Mouse (Mus musculus) CH12.LX (cell line): Measurements from ENCODE around the gene Dlgap1. TPM values are rescaled to one million over a fixed set of nuclear protein-coding genes. Genes with fewer than 3 reads are reported as not detected.
A peak's percentile ranks its signal among the peaks of the same experiment; 100 is the strongest.

Experiments used
- DNase-seq: peaks from one replicate; pipeline ENCODE4 v3.0.0-alpha.2; 2013; ENCODE audit errors: extremely low read depth
- H3K27ac ChIP-seq: 2 replicates; pipeline ENCODE4 v1.5.1; 2012; ENCODE audit warnings: low read depth, mild to moderate bottlenecking, control low read depth, moderate library complexity; ENCODE audit not compliant: insufficient read depth
- H3K27me3 ChIP-seq: replicated peaks from 2 replicates; pipeline ENCODE3; 2012; ENCODE audit warnings: inconsistent platforms
- H3K36me3 ChIP-seq, 2 experiments: replicated peaks in 1 of 2; 2 replicates each; pipeline versions ENCODE3 to v1.6.1; 2012; ENCODE audit warnings: inconsistent platforms in 1 of 2, low read length in 1 of 2, mild to moderate bottlenecking in 1 of 2, mixed read lengths in 1 of 2, moderate library complexity in 1 of 2; ENCODE audit not compliant: control insufficient read depth in 1 of 2, insufficient read depth in 1 of 2
- H3K4me1 ChIP-seq, 2 experiments: 2 replicates each; pipeline ENCODE4 v1.6.1; 2012; ENCODE audit warnings: inconsistent platforms in 1 of 2, moderate library complexity in 1 of 2; ENCODE audit not compliant: insufficient read depth in 2 of 2, control insufficient read depth in 1 of 2
- H3K4me2 ChIP-seq: 2 replicates; pipeline ENCODE4 v1.6.1; 2012; ENCODE audit warnings: low read depth, mild to moderate bottlenecking, control low read depth; ENCODE audit not compliant: poor library complexity, insufficient read depth, severe bottlenecking
- H3K4me3 ChIP-seq, 3 experiments: fragments of 150-350 bp in 1 of 3; sonication (generic) in 1 of 3; replicated peaks in 1 of 3; 2 replicates each; pipeline versions ENCODE3 to v1.5.1; 2011 to 2012; ENCODE audit warnings: low read depth in 2 of 3, low read length in 2 of 3, mild to moderate bottlenecking in 2 of 3, moderate library complexity in 2 of 3, control low read depth in 1 of 3, improper control_type of control experiment in 1 of 3, inconsistent platforms in 1 of 3, mixed read lengths in 1 of 3; ENCODE audit not compliant: poor library complexity in 1 of 3
- H3K79me2 ChIP-seq: replicated peaks from 2 replicates; pipeline ENCODE4 v1.6.1; 2012; ENCODE audit warnings: mild to moderate bottlenecking, moderate library complexity; ENCODE audit not compliant: control insufficient read depth, poor library complexity, insufficient read depth, severe bottlenecking; ENCODE audit errors: extremely low read depth
- H3K9ac ChIP-seq: 2 replicates; pipeline ENCODE4 v1.6.1; 2012; ENCODE audit warnings: low read depth, mild to moderate bottlenecking, control low read depth, moderate library complexity; ENCODE audit not compliant: insufficient read depth
- H3K9me3 ChIP-seq: replicated peaks from 2 replicates; pipeline ENCODE3; 2012; ENCODE audit warnings: low read length, inconsistent platforms, mixed read lengths
- CTCF ChIP-seq, 2 experiments: IDR thresholded peaks in 1 of 2; conservative IDR thresholded peaks in 1 of 2; 2 replicates each; pipeline ENCODE4 v1.5.1; 2011 to 2012; ENCODE audit warnings: low read depth in 2 of 2, low read length in 2 of 2, improper control_type of control experiment in 1 of 2, inconsistent platforms in 1 of 2, mild to moderate bottlenecking in 1 of 2, moderate library complexity in 1 of 2
- E2F4 ChIP-seq: IDR thresholded peaks from 2 replicates; pipeline ENCODE4 v1.6.1; 2011; ENCODE audit warnings: low read depth, low read length, improper control_type of control experiment; ENCODE audit not compliant: insufficient replicate concordance
- EP300 ChIP-seq: IDR thresholded peaks from 2 replicates; pipeline ENCODE4 v1.6.1; 2011; ENCODE audit warnings: low read length, improper control_type of control experiment
- MAX ChIP-seq: IDR thresholded peaks from 2 replicates; pipeline ENCODE4 v1.6.1; 2011; ENCODE audit warnings: low read length, improper control_type of control experiment
- MAZ ChIP-seq: IDR thresholded peaks from 2 replicates; pipeline ENCODE4 v1.6.1; 2012; ENCODE audit warnings: low read depth, mild to moderate bottlenecking, inconsistent platforms, low read length, improper control_type of control experiment, moderate library complexity
- MEF2A ChIP-seq: IDR thresholded peaks from 2 replicates; pipeline ENCODE4 v1.6.1; 2014; ENCODE audit warnings: low read depth, mild to moderate bottlenecking, inconsistent platforms, low read length, improper control_type of control experiment, borderline replicate concordance
- NELFE ChIP-seq: IDR thresholded peaks from 2 replicates; pipeline ENCODE4 v1.6.1; 2011; ENCODE audit warnings: low read depth, low read length, improper control_type of control experiment
- PAX5 ChIP-seq: IDR thresholded peaks from 2 replicates; pipeline ENCODE4 v1.6.1; 2012; ENCODE audit warnings: low read length, inconsistent platforms, mixed read lengths
- POLR2A ChIP-seq: IDR thresholded peaks from 2 replicates; pipeline ENCODE4 v1.6.1; 2011; ENCODE audit warnings: low read depth, mild to moderate bottlenecking, improper control_type of control experiment, low read length
- SMC3 ChIP-seq: IDR thresholded peaks from 2 replicates; pipeline ENCODE4 v1.6.1; 2011; ENCODE audit warnings: low read depth, low read length, improper control_type of control experiment
- TBP ChIP-seq: conservative IDR thresholded peaks from 2 replicates; pipeline ENCODE4 v1.6.1; 2011; ENCODE audit warnings: low read depth, low read length, improper control_type of control experiment
- TCF12 ChIP-seq: IDR thresholded peaks from 2 replicates; pipeline ENCODE4 v1.6.1; 2014; ENCODE audit warnings: low read depth, mild to moderate bottlenecking, inconsistent platforms, low read length, improper control_type of control experiment
- UBTF ChIP-seq: IDR thresholded peaks from 2 replicates; pipeline ENCODE4 v1.6.1; 2012; ENCODE audit warnings: low read depth, mild to moderate bottlenecking, inconsistent platforms, low read length, improper control_type of control experiment, moderate library complexity
- USF2 ChIP-seq: conservative IDR thresholded peaks from 2 replicates; pipeline ENCODE4 v1.6.1; 2011; ENCODE audit warnings: low read depth, low read length, improper control_type of control experiment
- ZKSCAN1 ChIP-seq: IDR thresholded peaks from 2 replicates; pipeline ENCODE4 v1.6.1; 2012; ENCODE audit warnings: low read depth, inconsistent platforms, low read length, improper control_type of control experiment, borderline replicate concordance
- ZMIZ1 ChIP-seq: IDR thresholded peaks from 2 replicates; pipeline ENCODE4 v1.6.1; 2012; ENCODE audit warnings: low read depth, mild to moderate bottlenecking, inconsistent platforms, low read length, improper control_type of control experiment
- ZNF384 ChIP-seq: IDR thresholded peaks from 2 replicates; pipeline ENCODE4 v1.6.1; 2012; ENCODE audit warnings: low read depth, low read length, improper control_type of control experiment, inconsistent platforms
- dilution Hi-C: fragments of 300-500 bp; cut with MboI; formaldehyde crosslinking; loops from 2 replicates; pipeline ENCODE4 v1.14.3; 2020; ENCODE audit warnings: low sequenced_read_pairs; ENCODE audit not compliant: extremely low pct_unique_long_range_greater_than_20kb, extremely low pct_ligation_motif_present
- in situ Hi-C: fragments of 300-500 bp; cut with MboI; formaldehyde crosslinking; loops from 3 replicates; pipeline ENCODE4 v1.14.3; 2019; ENCODE audit warnings: low sequenced_read_pairs, low pct_ligation_motif_present, low pct_unique_long_range_greater_than_20kb, mixed read lengths
- polyA plus RNA-seq: library from polyadenylated mRNA; unstranded; fragments of >175 nt; gene quantifications from 2 replicates; pipeline ENCODE4 v1.2.1, GENCODE M21; 2012; ENCODE audit warnings: low read depth; ENCODE audit not compliant: insufficient read length
- total RNA-seq, 2 experiments: library from RNA; depleted of rRNA; stranded (reverse); fragments of 300-350 nt in 1 of 2; fragments of >200 nt in 1 of 2; gene quantifications; 2 replicates each; pipeline ENCODE4 v1.2.3; 2012 to 2014

The Dlgap1 gene
- total and polyA plus RNA-seq, 3 experiments: 0.51 to 2.7 (median 1.2) TPM

DNA sequence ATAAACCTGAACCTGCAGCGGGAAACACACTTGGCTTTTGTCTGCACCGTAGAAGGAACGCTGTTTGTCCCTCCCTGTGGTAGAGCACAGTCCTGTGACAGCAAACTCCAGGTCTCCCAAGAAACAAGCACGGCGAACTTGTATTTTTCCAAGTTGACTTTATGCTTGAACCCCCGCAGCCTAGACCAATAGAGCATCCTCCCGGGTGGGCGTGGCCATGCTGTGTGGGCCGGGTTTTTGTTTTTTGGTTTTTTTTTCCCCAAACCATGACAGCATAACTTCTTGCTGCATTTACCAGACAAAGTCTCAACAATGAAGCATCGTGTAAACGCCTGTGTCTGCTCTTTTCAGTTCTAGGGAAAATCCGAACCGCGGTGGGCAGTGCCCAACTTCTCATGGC is 840.0 kb downstream of the Dlgap1 start:
- H3K9ac ChIP-seq: peak overlapping the region; percentile 29
- TF ChIP-seq MAZ (no peak), TBP (0 out of 2 replicates have a peak, but pooled peaks have one; percentile 46), ZKSCAN1 (no peak), CTCF (conservative IDR thresholded peaks at IDR 0.05 in 1 of 2, IDR thresholded peaks at IDR 0.05 in 1 of 2; ENCODE audit: low read depth in 2 of 2, low read length in 2 of 2) (no peak), USF2 (no peak), MAX (no peak), EP300 (no peak), SMC3 (no peak), ZNF384 (peak; percentile 81), POLR2A (peak; percentile 26; the same call in 1 of the 2 replicates), NELFE (no peak), MEF2A (no peak), PAX5 (no peak)
- no peaks in the 10 kb centered on the region for H3K79me2 ChIP-seq
- no peaks in the 10 kb centered on the region for H3K36me3 ChIP-seq
- H3K27me3 ChIP-seq: no peaks in the 10 kb centered on the region
- H3K27ac ChIP-seq: peak overlapping the region; percentile 79
- peak overlapping the region; percentile 83 for H3K4me2 ChIP-seq
- no peaks in the 10 kb centered on the region for H3K9me3 ChIP-seq
- DNase-seq: peak; percentile 71
- peaks cover 10 to 36% of the 10 kb centered on the region in 2 experiments for H3K4me1 ChIP-seq
- in situ Hi-C loops (no loop called here), dilution Hi-C loops (no loop called here)
- H3K4me3 ChIP-seq: peak overlapping the region; percentile 38 to 49 (median 44)

DNA sequence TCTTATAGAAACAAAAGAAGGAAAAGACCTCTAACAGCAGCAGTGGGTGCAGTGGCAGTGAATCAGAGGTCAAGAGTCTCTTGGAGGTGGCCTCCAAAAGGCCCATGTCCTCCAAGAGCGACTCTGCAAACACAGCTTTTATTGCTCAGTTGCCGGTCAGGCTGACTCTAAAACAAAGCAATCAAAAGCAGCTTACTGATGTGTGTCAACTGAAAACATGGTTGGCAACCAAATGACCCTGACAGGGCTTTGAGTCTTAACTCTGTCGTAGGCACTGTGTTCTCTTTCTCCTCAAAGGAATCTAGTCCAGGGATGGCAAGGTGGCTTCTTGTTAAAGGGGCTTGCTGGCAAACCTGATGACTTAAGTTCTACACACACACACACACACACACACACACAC is 840.9 kb downstream of the Dlgap1 start:
- TF ChIP-seq TCF12 (no peak), E2F4 (no peak)
- no peak for DNase-seq
- dilution Hi-C loops: no loop called here
- H3K36me3 ChIP-seq: no peaks in the 10 kb centered on the region
- no peak overlapping the region for H3K27ac ChIP-seq
- no peak overlapping the region for H3K9ac ChIP-seq
- no peak overlapping the region for H3K4me3 ChIP-seq
- no peaks in the 10 kb centered on the region for H3K27me3 ChIP-seq
- peaks cover 10 to 35% of the 10 kb centered on the region in 2 experiments for H3K4me1 ChIP-seq
- in situ Hi-C loops: no loop called here
- H3K79me2 ChIP-seq: no peaks in the 10 kb centered on the region
- no peaks in the 10 kb centered on the region for H3K9me3 ChIP-seq
- no peak overlapping the region for H3K4me2 ChIP-seq

GRCm38 (mm10) chr17:70810795-70811194 is 841.9 kb downstream of the Dlgap1 start:
- no peak overlapping the region for H3K27ac ChIP-seq
- no peak for TF ChIP-seq UBTF
- no peak for TF ChIP-seq ZMIZ1
- TF ChIP-seq MEF2A: no peak
- TF ChIP-seq E2F4: no peak
- H3K79me2 ChIP-seq: no peaks in the 10 kb centered on the region
- H3K9me3 ChIP-seq: no peaks in the 10 kb centered on the region
- no peak overlapping the region for H3K4me2 ChIP-seq
- no peak overlapping the region for H3K9ac ChIP-seq
- no peak overlapping the region for H3K4me3 ChIP-seq
- in situ Hi-C loops: no loop called here
- H3K36me3 ChIP-seq: no peaks in the 10 kb centered on the region
- no peak for DNase-seq
- H3K27me3 ChIP-seq: no peaks in the 10 kb centered on the region
- H3K4me1 ChIP-seq: peaks cover 10 to 29% of the 10 kb centered on the region in 2 experiments
- dilution Hi-C loops: no loop called here
